Mouse (Mus musculus): ENCODE results near the gene Mxra7. TPM values are rescaled to one million over a fixed set of nuclear protein-coding genes. Genes with fewer than 3 reads are reported as not detected.

Gene Mxra7
- polyA plus RNA-seq, 1 experiment from 2014 or later, result 12.4 TPM

DNA sequence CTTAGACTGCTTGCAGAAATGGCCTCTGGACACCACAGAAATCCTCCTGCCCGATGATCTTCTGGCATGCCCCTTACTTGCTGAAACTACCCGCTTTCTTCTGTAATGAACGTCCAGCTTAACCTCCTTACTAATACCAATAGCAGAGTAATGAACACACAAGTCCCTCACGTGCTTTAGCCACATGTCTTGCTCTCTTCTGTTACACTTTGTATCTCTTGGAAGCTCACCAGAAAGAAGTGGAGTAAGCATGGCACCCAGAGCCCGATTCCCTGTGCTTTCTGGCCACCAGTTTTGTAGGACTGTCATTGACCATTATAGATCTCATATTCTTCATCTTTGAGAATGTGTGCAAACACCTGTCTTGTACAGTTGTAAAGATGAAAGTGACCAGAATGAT lies 58.0 kb downstream of the Mxra7 start:
- Histone ChIP-seq H3K4me1 (ENCODE audit: control insufficient read depth, insufficient read depth, low read length) (no peaks in the 10 kb centered on the region), H3K9ac (ENCODE audit: low read length) (no peak overlapping the region), H3K27ac (replicated peaks; ENCODE audit: low read depth, low read length) (no peak overlapping the region), H3K36me3 (ENCODE audit: control insufficient read depth, insufficient read depth, low read length) (no peaks in the 10 kb centered on the region), H3K9me3 (ENCODE audit: control insufficient read depth, low read length) (no peaks in the 10 kb centered on the region), H3K4me2 (ENCODE audit: low read depth, severe bottlenecking) (no peak overlapping the region), H3K27me3 (ENCODE audit: control insufficient read depth, insufficient read depth, low read length) (no peaks in the 10 kb centered on the region), H3K4me3 (ENCODE audit: low read depth, low read length) (no peak overlapping the region)
- ATAC-seq (ENCODE audit: insufficient number of reproducible peaks, low FRiP score, low TSS enrichment, low read depth) (no peak), DNase-seq (ENCODE audit: low spot score) (no peak)
- 83% methylated on average over 5 of the region's 5 CpGs for WGBS

DNA sequence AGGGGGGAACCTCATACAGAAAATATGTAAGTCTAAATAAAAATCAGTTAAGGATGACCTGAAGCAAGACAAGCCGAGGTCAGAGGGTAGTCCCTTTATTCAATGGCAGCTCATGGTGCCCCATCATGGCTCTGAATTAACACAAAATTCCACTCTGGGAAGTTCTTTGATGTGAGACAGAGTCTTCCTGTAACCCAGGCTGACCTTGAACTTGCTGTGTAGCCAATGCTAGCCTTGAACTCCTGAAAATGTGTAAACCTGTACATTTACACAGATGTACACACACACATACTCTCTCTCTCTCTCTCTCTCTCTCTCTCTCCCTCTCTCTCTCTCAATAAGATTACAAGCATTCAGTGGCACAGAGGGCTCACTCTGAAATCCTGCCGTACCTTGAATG lies 62.9 kb downstream of the Mxra7 start:
- no peak overlapping the region for H3K9ac ChIP-seq (ENCODE audit: low read length)
- no peaks in the 10 kb centered on the region for H3K9me3 ChIP-seq (ENCODE audit: control insufficient read depth, low read length)
- no peak overlapping the region for H3K27ac ChIP-seq (replicated peaks; ENCODE audit: low read depth, low read length)
- no peak overlapping the region for H3K4me3 ChIP-seq (ENCODE audit: low read depth, low read length)
- H3K36me3 ChIP-seq (ENCODE audit: control insufficient read depth, insufficient read depth, low read length), result no peaks in the 10 kb centered on the region
- ATAC-seq (ENCODE audit: insufficient number of reproducible peaks, low FRiP score, low TSS enrichment, low read depth) (no peak), DNase-seq (ENCODE audit: low spot score) (no peak)
- 94% methylated on average over 2 of the region's 2 CpGs for WGBS
- H3K4me2 ChIP-seq (ENCODE audit: low read depth, severe bottlenecking), result no peak overlapping the region
- H3K27me3 ChIP-seq (ENCODE audit: control insufficient read depth, insufficient read depth, low read length), result no peaks in the 10 kb centered on the region
- no peaks in the 10 kb centered on the region for H3K4me1 ChIP-seq (ENCODE audit: control insufficient read depth, insufficient read depth, low read length)

- no peak for DNase-seq (ENCODE audit: low spot score)
- WGBS, result 96% methylated on average over 7 of the region's 7 CpGs
- no peak for ATAC-seq (ENCODE audit: insufficient number of reproducible peaks, low FRiP score, low TSS enrichment, low read depth)
- H3K4me2 ChIP-seq (ENCODE audit: low read depth, severe bottlenecking), result no peak overlapping the region
- H3K27ac ChIP-seq (replicated peaks; ENCODE audit: low read depth, low read length), result no peak overlapping the region
- H3K9me3 ChIP-seq (ENCODE audit: control insufficient read depth, low read length), result no peaks in the 10 kb centered on the region
- no peaks in the 10 kb centered on the region for H3K4me1 ChIP-seq (ENCODE audit: control insufficient read depth, insufficient read depth, low read length)
- no peak overlapping the region for H3K4me3 ChIP-seq (ENCODE audit: low read depth, low read length)
- no peak overlapping the region for H3K9ac ChIP-seq (ENCODE audit: low read length)
- no peaks in the 10 kb centered on the region for H3K36me3 ChIP-seq (ENCODE audit: control insufficient read depth, insufficient read depth, low read length)
- H3K27me3 ChIP-seq (ENCODE audit: control insufficient read depth, insufficient read depth, low read length), result no peaks in the 10 kb centered on the region
These were observed 63.5 kb downstream of the Mxra7 start for GRCm38 (mm10) chr11:116764346-116764745.

DNA sequence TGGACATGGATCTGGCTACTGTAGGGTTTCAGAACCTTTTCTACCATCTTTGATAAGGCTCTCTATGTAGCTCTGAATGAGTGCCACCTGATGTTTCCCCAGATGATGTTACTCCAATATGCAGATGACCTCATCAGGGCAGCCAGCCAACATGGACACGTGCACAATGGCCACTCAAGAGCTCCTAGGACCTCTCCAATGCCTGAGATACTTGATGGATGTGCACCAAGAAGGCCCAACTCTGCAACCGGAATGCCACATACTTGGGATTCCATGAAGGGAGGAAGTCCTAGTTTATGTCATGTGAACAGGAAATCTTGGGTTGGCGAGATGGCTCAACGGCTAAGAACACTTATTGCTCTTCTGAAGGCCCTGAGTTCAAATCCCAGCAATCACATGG lies 72.7 kb downstream of the Mxra7 start:
- Histone ChIP-seq H3K4me2 (ENCODE audit: low read depth, severe bottlenecking) (no peak overlapping the region), H3K9ac (ENCODE audit: low read length) (no peak overlapping the region), H3K36me3 (ENCODE audit: control insufficient read depth, insufficient read depth, low read length) (no peaks in the 10 kb centered on the region), H3K4me1 (ENCODE audit: control insufficient read depth, insufficient read depth, low read length) (no peaks in the 10 kb centered on the region), H3K27ac (replicated peaks; ENCODE audit: low read depth, low read length) (no peak overlapping the region), H3K9me3 (ENCODE audit: control insufficient read depth, low read length) (no peaks in the 10 kb centered on the region), H3K4me3 (ENCODE audit: low read depth, low read length) (no peak overlapping the region), H3K27me3 (ENCODE audit: control insufficient read depth, insufficient read depth, low read length) (no peaks in the 10 kb centered on the region)
- ATAC-seq (ENCODE audit: insufficient number of reproducible peaks, low FRiP score, low TSS enrichment, low read depth), result no peak
- no peak for DNase-seq (ENCODE audit: low spot score)
- WGBS, result 85% methylated on average over 4 of the region's 4 CpGs

- Histone ChIP-seq H3K4me3 (ENCODE audit: low read depth, low read length) (no peak overlapping the region), H3K9ac (ENCODE audit: low read length) (no peak overlapping the region), H3K4me2 (ENCODE audit: low read depth, severe bottlenecking) (no peak overlapping the region), H3K27ac (replicated peaks; ENCODE audit: low read depth, low read length) (no peak overlapping the region), H3K27me3 (ENCODE audit: control insufficient read depth, insufficient read depth, low read length) (no peaks in the 10 kb centered on the region), H3K9me3 (ENCODE audit: control insufficient read depth, low read length) (no peaks in the 10 kb centered on the region), H3K4me1 (ENCODE audit: control insufficient read depth, insufficient read depth, low read length) (no peaks in the 10 kb centered on the region), H3K36me3 (ENCODE audit: control insufficient read depth, insufficient read depth, low read length) (no peaks in the 10 kb centered on the region)
- WGBS, result 90% methylated on average over 5 of the region's 5 CpGs
- DNase-seq (ENCODE audit: low spot score) (no peak), ATAC-seq (ENCODE audit: insufficient number of reproducible peaks, low FRiP score, low TSS enrichment, low read depth) (no peak)
These were observed 74.0 kb downstream of the Mxra7 start for GRCm38 (mm10) chr11:116753674-116754470.

Other genes starting within 250 kb of the Mxra7 start
- gene Ube2o, start 246.6 kb downstream of the Mxra7 start, polyA plus RNA-seq (2014; fragmentation: Nextera tagmentation; extraction: Ambion mirVana), result 19.4 and 24.1 TPM in 2 replicates
- gene Aanat, start 241.6 kb downstream of the Mxra7 start, polyA plus RNA-seq (2014; fragmentation: Nextera tagmentation; extraction: Ambion mirVana), result 0.28 TPM in 1 of 2 replicates, not detected in the other
- 3.1 and 3.9 TPM in 2 replicates for gene Rhbdf2, start 201.0 kb downstream of the Mxra7 start, polyA plus RNA-seq (2014; fragmentation: Nextera tagmentation; extraction: Ambion mirVana)
- 0.95 and 0.97 TPM in 2 replicates for gene Prcd, start 174.5 kb downstream of the Mxra7 start, polyA plus RNA-seq (2014; fragmentation: Nextera tagmentation; extraction: Ambion mirVana)
- 2.3 and 2.8 TPM in 2 replicates for gene Cygb, start 173.7 kb downstream of the Mxra7 start, polyA plus RNA-seq (2014; fragmentation: Nextera tagmentation; extraction: Ambion mirVana)
- gene St6galnac1, start 52.5 kb downstream of the Mxra7 start, polyA plus RNA-seq (2014; fragmentation: Nextera tagmentation; extraction: Ambion mirVana), result not detected in 2 replicates
- gene Mettl23, start 15.2 kb upstream of the Mxra7 start, polyA plus RNA-seq (2014; fragmentation: Nextera tagmentation; extraction: Ambion mirVana), result 61.3 and 68.0 TPM in 2 replicates
- gene Jmjd6, start 15.4 kb upstream of the Mxra7 start, polyA plus RNA-seq (2014; fragmentation: Nextera tagmentation; extraction: Ambion mirVana), result 81.4 and 81.8 TPM in 2 replicates
- 28.0 and 31.5 TPM in 2 replicates for gene Mfsd11, start 24.4 kb upstream of the Mxra7 start, polyA plus RNA-seq (2014; fragmentation: Nextera tagmentation; extraction: Ambion mirVana)
- 1,044 and 1,058 TPM in 2 replicates for gene Srsf2, start 25.0 kb upstream of the Mxra7 start, polyA plus RNA-seq (2014; fragmentation: Nextera tagmentation; extraction: Ambion mirVana)
- gene Mgat5b, start 90.8 kb upstream of the Mxra7 start, polyA plus RNA-seq (2014; fragmentation: Nextera tagmentation; extraction: Ambion mirVana), result 0.62 and 0.99 TPM in 2 replicates

Data from limb, embryonic 11.5 days (tissue).